Mouse (Mus musculus): ENCODE measurements at regions not wholly inside any gene's neighbourhood (a gene's known extent, or its start where the extent isn't known, plus 50 kb on each side); places are given as distances from the start of the nearest gene placed in this dataset.
"Not testable (repeated sequence)": the region's sequence is repeated elsewhere in the genome, so short reads cannot be mapped to it uniquely, and the experiment has no call there.

GRCm38 (mm10) chr15:32749971-32750370 lies 505.4 kb downstream of the Sema5a start:
- no peak for DNase-seq

GRCm38 (mm10) chr15:32751991-32752390 lies 507.4 kb downstream of the Sema5a start:
- DNase-seq = no peak

- DNase-seq = no peak
Observed at GRCm38 (mm10) chr15:32760141-32760540, 515.5 kb downstream of the Sema5a start.

GRCm38 (mm10) chr15:32766011-32766701 lies 521.5 kb downstream of the Sema5a start:
- peak; percentile 15 for DNase-seq

- no peak for DNase-seq
Observed at GRCm38 (mm10) chr15:32766746-32767471, 522.3 kb downstream of the Sema5a start.

GRCm38 (mm10) chr15:32778226-32778598 lies 533.6 kb downstream of the Sema5a start:
- not testable (repeated sequence) for DNase-seq

- peak; percentile 57 for DNase-seq
Observed at GRCm38 (mm10) chr15:32778599-32779273, 534.1 kb downstream of the Sema5a start.

- not testable (repeated sequence) for DNase-seq
Observed at GRCm38 (mm10) chr15:32779274-32779615, 534.6 kb downstream of the Sema5a start.

- not testable (repeated sequence) for DNase-seq
Observed at GRCm38 (mm10) chr15:32781609-32782008, 537.0 kb downstream of the Sema5a start.

- DNase-seq = no peak
Observed at GRCm38 (mm10) chr15:32799222-32799621, 554.6 kb downstream of the Sema5a start.

- no peak for DNase-seq
Observed at GRCm38 (mm10) chr15:32810849-32811632, 566.4 kb downstream of the Sema5a start.

GRCm38 (mm10) chr15:32839966-32840365 lies 595.4 kb downstream of the Sema5a start:
- DNase-seq = no peak
